Mouse (Mus musculus): ENCODE results near the gene Rchy1. TPM values are rescaled to one million over a fixed set of nuclear protein-coding genes. Genes with fewer than 3 reads are reported as not detected.

The Rchy1 gene
- 10 to 100 TPM; 30.1 to 38.1 TPM for total RNA-seq (2021)

DNA sequence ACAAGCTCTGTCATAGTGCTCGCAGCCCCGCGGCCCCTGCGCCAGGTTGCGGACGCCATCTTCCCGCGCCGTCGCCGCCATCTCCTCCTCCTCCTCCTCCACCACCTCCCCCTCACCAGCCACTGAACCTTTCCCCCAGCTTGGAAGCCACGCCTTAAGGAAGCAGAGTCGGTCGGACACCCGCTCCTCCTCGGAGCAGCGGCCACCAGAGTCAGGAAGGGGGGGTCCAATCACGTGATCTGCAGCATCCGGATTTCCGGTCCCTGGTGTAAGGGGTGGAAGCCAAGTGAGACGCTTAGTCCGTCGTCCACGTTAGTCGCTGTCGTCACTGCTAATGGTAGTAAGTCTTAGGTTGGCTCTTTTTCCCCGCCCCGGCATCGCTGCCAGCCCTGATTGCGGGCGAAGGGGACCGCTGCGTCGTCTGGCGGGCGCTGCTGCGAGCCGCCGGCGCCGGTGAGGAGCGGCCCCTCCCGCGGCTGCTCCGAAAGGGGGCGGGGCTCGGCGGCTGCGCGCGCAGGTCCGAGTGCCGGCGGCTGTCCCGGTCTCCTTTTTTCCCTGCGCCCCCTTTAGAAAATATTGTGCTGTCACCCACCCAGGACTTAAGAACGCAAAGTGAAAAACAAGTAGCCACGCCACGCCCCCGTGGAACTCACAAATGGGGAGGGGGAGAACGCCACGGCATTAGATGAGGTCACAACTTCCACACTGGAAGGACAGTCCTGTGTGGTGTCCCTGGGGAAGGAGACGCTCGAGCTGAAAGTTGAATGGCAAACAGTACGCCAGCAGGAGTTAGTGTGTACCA is at the start of gene Rchy1:
Rchy1 (minus strand) TSS at position 430 of the 802 bp plus-strand sequence.
- DNase-seq (ENCODE audit: low spot score in 2 of 2): peak; percentile 89 to 92
- intact Hi-C loops (cut with DNase I): loop anchor here (1.0 to 5.0 kb wide), 3 partner anchors 39 to 174 kb away; partner anchors contain the start of genes G3bp2 and Uso1

DNA sequence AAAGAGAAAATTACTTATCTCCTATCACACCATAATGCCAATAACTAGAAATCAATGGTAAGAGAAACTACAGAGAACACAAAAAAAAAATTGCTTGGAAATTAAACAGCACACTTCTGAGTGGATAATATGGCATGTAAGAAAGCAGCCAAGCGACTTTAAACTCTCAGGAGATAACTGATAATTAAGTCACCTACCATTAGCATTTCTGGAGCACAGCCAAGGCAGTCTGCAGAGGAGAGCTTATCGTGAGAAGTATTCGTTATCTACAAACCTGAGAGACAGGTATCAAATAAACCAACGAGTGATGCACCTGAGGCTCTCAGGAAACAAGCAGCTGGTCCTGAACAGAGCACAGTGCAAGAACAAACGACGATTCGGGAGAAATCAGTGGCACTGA is 48.9 kb upstream of the Rchy1 start:
- DNase-seq (ENCODE audit: low spot score in 2 of 2): no peak
- intact Hi-C loops (cut with DNase I): no loop called here

DNA sequence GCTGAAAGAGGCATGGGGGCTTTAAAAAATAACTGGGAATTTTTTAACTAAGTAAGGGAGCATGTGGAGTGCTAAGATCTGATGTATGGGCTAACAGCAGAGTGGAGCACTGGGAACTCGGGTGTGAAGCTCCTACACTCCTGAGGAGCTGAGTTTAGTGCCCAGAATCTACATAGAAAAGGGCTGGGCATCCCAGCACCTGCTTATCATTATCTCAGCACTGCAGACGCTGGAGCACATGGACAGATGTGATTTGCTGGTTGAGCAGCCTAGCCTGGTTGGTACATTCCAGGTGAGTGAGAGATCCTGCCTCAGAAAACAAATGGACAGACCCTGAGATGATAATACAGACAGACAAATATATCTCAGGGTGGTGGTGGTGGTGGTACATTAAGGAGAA is 47.0 kb upstream of the Rchy1 start:
- no peak for DNase-seq (ENCODE audit: low spot score in 2 of 2)
- intact Hi-C loops (cut with DNase I): no loop called here

DNA sequence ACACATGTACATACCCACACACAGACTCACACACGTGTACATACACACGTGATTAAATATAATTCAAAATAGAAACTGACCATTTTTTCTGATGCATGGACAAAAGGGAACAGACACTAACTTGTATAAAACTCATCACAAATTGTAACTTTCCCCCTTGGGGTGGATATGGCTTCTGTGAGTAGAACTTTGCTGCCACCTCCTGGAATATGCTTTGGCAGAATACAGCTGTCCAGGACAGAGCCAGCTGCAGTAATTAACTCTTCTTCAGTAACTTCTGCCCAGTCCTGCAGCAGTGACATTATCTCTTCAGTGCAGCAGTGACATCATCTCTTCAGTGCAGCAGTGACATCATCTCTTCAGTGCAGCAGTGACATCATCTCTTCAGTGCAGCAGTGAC is 40.1 kb upstream of the Rchy1 start:
- intact Hi-C loops (cut with DNase I): loop anchor here (5.0 kb wide), 2 partner anchors 41 to 486 kb away; partner anchors contain the start of genes Parm1 and Rchy1
- DNase-seq (ENCODE audit: low spot score in 2 of 2): no peak

DNA sequence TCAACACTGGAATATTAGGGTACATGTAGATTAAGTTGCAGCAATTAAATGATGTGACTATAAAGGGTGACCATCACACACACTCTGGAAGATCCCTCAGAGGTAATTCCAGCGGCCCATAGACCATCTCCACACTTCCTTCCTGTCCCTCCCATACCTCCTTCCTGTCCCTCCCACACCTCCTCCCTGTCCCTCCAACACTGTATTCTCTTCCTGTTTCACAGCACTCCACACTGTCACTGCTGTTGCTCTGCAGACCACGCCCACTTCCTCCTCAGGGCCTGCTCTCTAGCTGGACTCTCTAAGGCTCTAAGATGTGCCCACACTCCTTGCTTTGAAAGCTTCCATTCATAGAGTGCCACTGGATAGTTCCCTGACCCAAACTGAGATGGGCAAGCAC is 37.9 kb upstream of the Rchy1 start:
- no peak for DNase-seq (ENCODE audit: low spot score in 2 of 2)
- intact Hi-C loops (cut with DNase I): loop anchor here (5.0 kb wide), 2 partner anchors 38 to 483 kb away; partner anchors contain the start of genes Parm1 and Rchy1

- peak; percentile 52 to 65 for DNase-seq (ENCODE audit: low spot score in 2 of 2)
- intact Hi-C loops (cut with DNase I): loop anchor here (10.0 kb wide), 1 partner anchor 530 kb away; no protein-coding TSS in a partner anchor
Observed at GRCm38 (mm10) chr5:91994546-91994945, 31.7 kb upstream of the Rchy1 start.

GRCm38 (mm10) chr5:91993061-91993460 is 30.2 kb upstream of the Rchy1 start:
- no peak for DNase-seq (ENCODE audit: low spot score in 2 of 2)
- intact Hi-C loops (cut with DNase I): loop anchor here (10.0 kb wide), 1 partner anchor 528 kb away; no protein-coding TSS in a partner anchor

DNA sequence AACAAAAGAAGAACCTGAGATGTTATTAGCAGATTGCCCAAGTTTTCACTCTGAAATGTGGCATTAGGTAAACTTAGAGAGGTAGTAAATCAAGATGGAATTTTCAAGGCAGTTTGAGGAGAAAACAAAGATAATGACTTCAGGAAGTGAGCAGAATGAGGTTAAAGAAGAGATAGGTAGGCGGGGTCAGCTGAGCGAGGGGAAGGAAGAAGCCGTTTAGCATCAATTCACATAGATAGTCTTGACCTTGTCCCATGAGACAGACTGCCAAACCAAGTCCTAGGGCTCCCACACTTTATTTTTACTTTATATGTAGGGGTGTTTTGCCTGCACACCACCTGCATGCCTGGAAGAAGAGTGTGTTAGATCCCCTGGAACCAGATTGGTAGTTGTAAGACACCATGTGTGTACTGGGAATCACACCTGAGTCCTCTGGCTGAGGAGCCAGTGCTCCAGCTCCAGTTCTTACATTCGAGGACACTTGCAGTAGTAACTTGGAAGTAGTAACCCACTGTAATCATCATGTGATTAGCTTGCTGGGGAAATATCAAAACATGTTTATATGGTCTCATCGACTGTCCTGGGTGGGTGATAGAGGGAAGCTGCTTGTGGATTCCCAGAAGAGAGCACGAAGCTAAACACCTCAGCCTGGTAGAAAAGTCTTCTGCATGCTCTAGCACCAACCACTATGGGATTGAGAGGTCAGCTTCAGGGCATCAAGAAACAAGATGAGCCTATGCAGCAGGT is 28.5 kb upstream of the Rchy1 start:
- intact Hi-C loops (cut with DNase I): loop anchor here (10.0 kb wide), 1 partner anchor 527 kb away; no protein-coding TSS in a partner anchor
- DNase-seq (ENCODE audit: low spot score in 2 of 2): no peak

DNA sequence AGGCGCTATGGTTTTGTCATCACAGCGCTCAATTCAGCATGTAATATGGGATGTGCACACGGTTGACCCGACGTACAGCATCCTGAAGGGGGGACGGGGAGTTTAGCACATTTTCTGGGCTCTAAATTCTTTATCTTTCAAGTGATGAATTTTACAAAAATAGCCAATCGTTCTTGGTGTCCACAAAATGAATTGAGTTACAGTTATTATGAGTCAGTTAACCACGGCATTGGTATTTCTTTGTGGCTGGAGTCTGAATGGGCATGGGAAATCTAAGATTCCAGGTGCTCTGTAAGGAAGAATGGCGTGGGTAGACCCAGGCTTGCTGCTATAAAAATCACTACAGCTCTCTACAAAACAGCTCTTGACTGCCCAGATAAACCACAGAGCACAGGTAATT is 26.4 kb upstream of the Rchy1 start:
- intact Hi-C loops (cut with DNase I): no loop called here
- no peak for DNase-seq (ENCODE audit: low spot score in 2 of 2)

DNA sequence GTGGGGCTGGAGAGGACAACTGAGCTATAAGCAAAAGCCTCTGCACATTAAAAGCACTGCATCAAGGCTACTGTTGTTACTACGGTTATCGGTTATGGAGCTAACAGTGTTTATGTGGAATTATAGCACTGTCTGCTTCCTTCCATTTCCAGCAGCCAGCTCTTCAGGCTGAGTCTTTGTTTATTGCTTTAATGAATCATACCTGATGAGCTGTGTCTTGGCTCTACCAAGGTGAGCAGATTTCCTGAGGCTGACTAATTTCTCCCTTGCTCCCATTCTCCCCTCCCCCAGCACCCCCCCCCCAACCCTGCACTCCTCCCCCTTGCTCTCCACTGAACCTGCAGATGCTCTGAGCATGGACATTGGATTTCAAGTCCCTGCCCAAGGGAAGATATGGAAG is 24.9 kb upstream of the Rchy1 start:
- DNase-seq (ENCODE audit: low spot score in 2 of 2): no peak
- intact Hi-C loops (cut with DNase I): no loop called here

DNA sequence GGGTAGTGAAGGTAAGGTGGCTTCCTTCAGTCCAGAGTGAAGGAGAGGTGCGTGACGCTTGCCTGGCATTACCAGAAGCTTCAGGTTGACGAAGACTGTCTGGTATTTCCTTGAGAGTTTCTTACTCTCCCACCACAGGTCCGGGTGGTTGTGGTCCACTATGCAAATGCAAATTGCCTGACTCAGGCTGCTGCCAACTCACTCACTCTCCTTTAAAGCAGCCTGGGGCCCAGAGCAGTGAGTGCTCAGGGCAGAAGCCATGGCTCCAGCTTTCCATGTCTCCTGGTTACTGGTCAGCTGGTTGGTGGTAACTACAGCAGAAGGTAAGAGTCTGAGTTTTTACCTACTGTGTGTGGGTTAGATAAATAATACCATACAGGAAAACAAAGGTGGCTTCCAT is 24.4 kb upstream of the Rchy1 start, which contains the start of gene Odaph:
Odaph (plus strand) TSS at position 240 of the 400 bp plus-strand sequence.
- no peak for DNase-seq (ENCODE audit: low spot score in 2 of 2)
- intact Hi-C loops (cut with DNase I): no loop called here

DNA sequence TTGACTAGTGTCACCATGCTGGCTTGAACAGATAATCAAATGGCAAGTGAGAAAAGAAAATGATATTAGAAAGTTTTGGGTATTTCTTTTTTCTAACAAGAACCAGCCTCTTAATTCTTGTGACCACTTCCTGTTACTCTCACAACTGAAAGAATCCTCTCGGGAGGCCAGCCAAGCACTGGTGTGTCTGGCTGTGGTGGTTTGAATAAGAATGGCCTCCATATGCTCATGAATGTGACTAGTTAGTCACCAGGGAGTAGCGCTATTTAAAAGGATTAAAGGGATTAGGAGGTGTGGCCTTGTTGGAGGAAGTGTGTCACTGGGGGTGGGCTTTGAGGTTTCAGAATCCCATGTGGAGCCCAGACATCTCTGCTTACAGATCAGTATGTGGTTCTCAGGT is 22.9 kb upstream of the Rchy1 start:
- intact Hi-C loops (cut with DNase I): no loop called here
- DNase-seq (ENCODE audit: low spot score in 2 of 2): no peak

DNA sequence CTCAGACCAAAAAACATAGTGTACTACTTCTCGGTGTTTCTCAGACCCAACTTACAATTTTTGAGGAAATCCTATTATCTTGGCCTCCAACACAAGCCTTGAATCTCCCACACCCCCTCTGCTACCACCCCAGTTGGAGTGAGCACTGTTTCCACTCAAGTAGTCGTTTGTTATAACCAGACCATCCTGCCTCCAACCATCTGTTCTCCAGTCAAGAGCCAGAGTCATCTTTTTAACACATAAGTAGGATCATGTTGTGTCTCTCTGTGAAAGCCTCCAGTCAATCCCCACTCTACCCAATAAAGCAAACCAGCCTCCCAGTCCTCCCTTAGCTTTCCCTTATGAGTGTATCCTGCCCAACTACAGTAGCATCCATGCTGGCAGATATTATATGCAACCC is 20.6 kb upstream of the Rchy1 start:
- intact Hi-C loops (cut with DNase I): no loop called here
- DNase-seq (ENCODE audit: low spot score in 2 of 2): no peak

- no peak for DNase-seq (ENCODE audit: low spot score in 2 of 2)
- intact Hi-C loops (cut with DNase I): no loop called here
Observed at GRCm38 (mm10) chr5:91981176-91981840, 18.4 kb upstream of the Rchy1 start.

DNA sequence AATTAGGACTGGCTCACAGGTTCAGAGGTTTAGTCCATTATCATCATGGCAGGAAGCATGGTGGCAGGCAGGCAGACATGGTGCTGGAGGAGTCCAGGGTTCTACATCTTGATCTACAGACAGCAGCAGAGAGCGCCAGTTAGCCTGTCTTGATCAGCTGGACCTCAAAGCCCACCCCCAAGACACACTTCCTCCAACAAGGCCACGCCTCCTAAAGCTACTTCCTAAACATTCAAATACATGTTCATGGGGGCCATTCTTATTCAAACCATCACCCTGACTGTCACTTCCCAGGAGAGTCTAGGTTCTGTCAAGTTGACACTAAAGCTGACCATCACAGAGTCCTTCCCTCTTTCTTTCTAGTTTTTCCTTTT is 14.5 kb upstream of the Rchy1 start:
- intact Hi-C loops (cut with DNase I): no loop called here

DNA sequence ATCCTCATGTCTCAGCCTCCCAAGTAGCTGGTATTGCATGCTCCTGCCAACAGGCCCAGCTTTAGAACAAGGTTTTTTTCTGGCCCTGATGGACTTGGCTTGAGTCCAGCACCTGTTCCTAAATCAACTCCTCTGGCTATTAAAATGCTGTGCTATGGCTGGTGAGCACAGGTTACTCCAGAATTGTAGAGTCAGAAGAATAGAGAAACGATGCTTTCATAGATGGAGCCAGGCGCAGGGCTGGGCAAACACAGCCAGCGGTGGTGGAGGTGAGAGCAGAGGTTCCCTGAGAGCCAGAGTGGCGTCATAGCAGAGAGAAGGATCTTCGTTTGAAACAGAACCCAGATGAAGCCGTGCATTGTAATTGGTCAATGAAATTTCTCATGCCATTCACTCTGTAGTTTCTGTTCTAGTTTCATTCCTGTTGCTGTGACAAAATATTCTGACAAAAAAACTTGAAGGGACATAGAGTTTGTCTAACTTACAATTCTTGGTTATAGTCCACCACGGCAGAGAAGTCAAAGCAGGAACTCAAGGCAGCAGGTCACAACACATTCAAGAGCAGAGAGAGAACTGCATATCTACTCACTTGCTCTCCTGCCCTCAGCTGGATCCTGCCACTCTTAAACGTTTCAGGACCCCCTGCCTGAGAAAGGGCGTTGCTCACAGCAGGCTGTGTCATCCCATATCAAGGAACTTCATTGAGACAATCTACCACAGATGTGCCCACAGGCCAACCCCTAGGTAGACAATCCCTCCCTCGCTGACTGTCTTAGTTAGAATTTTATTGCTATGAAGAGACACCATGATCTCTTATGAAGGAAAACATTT is 13.9 kb upstream of the Rchy1 start:
- intact Hi-C loops (cut with DNase I): no loop called here
- no peak for DNase-seq (ENCODE audit: low spot score in 2 of 2)

More for the DNA sequence above, 14.5 kb upstream of the Rchy1 start:
- DNase-seq (ENCODE audit: low spot score in 2 of 2): no peak

- intact Hi-C loops (cut with DNase I): no loop called here
Observed at GRCm38 (mm10) chr5:91975758-91976157, 12.9 kb upstream of the Rchy1 start.

DNA sequence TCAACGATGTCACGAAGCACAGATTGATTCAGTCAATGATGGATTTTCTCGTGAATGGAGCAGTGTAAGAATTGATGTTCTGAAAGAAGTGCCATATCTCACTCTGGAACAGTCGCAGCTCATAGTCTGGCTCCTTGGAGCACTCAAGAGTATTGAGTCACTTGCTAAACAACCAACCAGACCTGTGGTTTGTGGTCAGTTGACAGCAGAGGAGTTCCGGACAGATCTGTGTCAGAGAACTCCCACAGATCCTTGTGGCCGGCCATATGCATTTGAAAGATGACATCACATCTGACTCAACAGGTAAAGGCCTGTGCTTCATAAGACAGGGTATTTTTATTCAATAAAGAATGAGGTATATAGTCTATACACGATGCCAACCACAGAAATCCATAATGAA is 11.1 kb upstream of the Rchy1 start:
- DNase-seq (ENCODE audit: low spot score in 2 of 2): no peak
- intact Hi-C loops (cut with DNase I): no loop called here

More at GRCm38 (mm10) chr5:91975758-91976157, 12.9 kb upstream of the Rchy1 start:
- no peak for DNase-seq (ENCODE audit: low spot score in 2 of 2)

- no peak for DNase-seq (ENCODE audit: low spot score in 2 of 2)
- intact Hi-C loops (cut with DNase I): no loop called here
Observed at GRCm38 (mm10) chr5:91972046-91972445, 9.2 kb upstream of the Rchy1 start.
